Mouse (Mus musculus) natural killer cell, adult 2 months (primary cell): ENCODE measurements around the gene Etl4.
A peak's percentile ranks its signal among the peaks of the same experiment; 100 is the strongest.

Experiments used
- DNase-seq, 2 experiments: peaks; one replicate each; pipeline ENCODE4 v3.0.0; 2022; ENCODE audit warnings: low spot score in 2 of 2

Etl4 gene

GRCm38 (mm10) chr2:20763511-20764212 is 854.1 kb downstream of the Etl4 start:
- DNase-seq: no peak

GRCm38 (mm10) chr2:20764566-20765090 is 855.0 kb downstream of the Etl4 start:
- DNase-seq: no peak

- DNase-seq: no peak
Observed at GRCm38 (mm10) chr2:20768681-20769080, 859.1 kb downstream of the Etl4 start.

GRCm38 (mm10) chr2:20770171-20770570 is 860.6 kb downstream of the Etl4 start:
- no peak for DNase-seq

- DNase-seq: no peak
Observed at GRCm38 (mm10) chr2:20774462-20774861, 864.9 kb downstream of the Etl4 start.

GRCm38 (mm10) chr2:20776171-20776704 is 866.7 kb downstream of the Etl4 start:
- DNase-seq: no peak

GRCm38 (mm10) chr2:20777931-20778330 is 868.4 kb downstream of the Etl4 start:
- no peak for DNase-seq

GRCm38 (mm10) chr2:20779484-20780381 is 870.2 kb downstream of the Etl4 start:
- peak in 1 of 2 experiments; percentile 1 for DNase-seq

- DNase-seq: no peak
Observed at GRCm38 (mm10) chr2:20801236-20801890, 891.8 kb downstream of the Etl4 start.

GRCm38 (mm10) chr2:20811506-20811905 is 901.9 kb downstream of the Etl4 start:
- no peak for DNase-seq

GRCm38 (mm10) chr2:20813986-20814385 is 904.4 kb downstream of the Etl4 start:
- DNase-seq: no peak

- no peak for DNase-seq
Observed at GRCm38 (mm10) chr2:20818226-20818625, 908.6 kb downstream of the Etl4 start.

GRCm38 (mm10) chr2:20826258-20826657 is 916.7 kb downstream of the Etl4 start:
- no peak for DNase-seq

GRCm38 (mm10) chr2:20830882-20831281 is 921.3 kb downstream of the Etl4 start:
- DNase-seq: no peak

- DNase-seq: no peak
Observed at GRCm38 (mm10) chr2:20831608-20832406, 922.2 kb downstream of the Etl4 start.

GRCm38 (mm10) chr2:20849346-20849745 is 939.8 kb downstream of the Etl4 start:
- no peak for DNase-seq
